Mouse (Mus musculus) lung, postnatal 0 days (tissue): ENCODE data around the gene Clic6. TPM values are rescaled to one million over a fixed set of nuclear protein-coding genes. Genes with fewer than 3 reads are reported as not detected.

Experiments used
- ATAC-seq: fragments of 200-750 bp; cut with Nextera tagmentation; 2 replicates; pipeline ENCODE4 v1.8.0; 2017; ENCODE audit warnings: moderate library complexity
- DNase-seq: peaks from one replicate; pipeline ENCODE4 v3.0.0-alpha.2; 2016; ENCODE audit warnings: low spot score
- H3K27ac ChIP-seq: fragments of 300-500 bp; sonication (generic); 2 replicates; pipeline ENCODE4 v1.5.1; 2014; ENCODE audit warnings: antibody characterized with exemption, mild to moderate bottlenecking, low read length, mixed read lengths
- H3K27me3 ChIP-seq: fragments of 300-500 bp; sonication (generic); replicated peaks from 2 replicates; pipeline ENCODE4 v1.6.1; 2014; ENCODE audit warnings: low read length, mixed read lengths; ENCODE audit not compliant: insufficient read depth
- H3K36me3 ChIP-seq: fragments of 300-500 bp; sonication (generic); 2 replicates; pipeline ENCODE4 v1.6.1; 2014; ENCODE audit warnings: low read length, mixed read lengths; ENCODE audit not compliant: insufficient read depth
- H3K4me1 ChIP-seq: fragments of 300-500 bp; sonication (generic); 2 replicates; pipeline ENCODE4 v1.6.1; 2014; ENCODE audit warnings: antibody characterized with exemption, low read depth, low read length, mixed read lengths; ENCODE audit not compliant: insufficient read depth
- H3K4me2 ChIP-seq: fragments of 300-500 bp; sonication (generic); replicated peaks from 2 replicates; pipeline ENCODE4 v1.6.1; 2014; ENCODE audit warnings: low read depth, mild to moderate bottlenecking, low read length, moderate library complexity, mixed read lengths
- H3K4me3 ChIP-seq: fragments of 300-500 bp; sonication (generic); 2 replicates; pipeline ENCODE4 v1.5.1; 2014; ENCODE audit warnings: low read depth, low read length
- H3K9ac ChIP-seq: fragments of 300-500 bp; sonication (generic); replicated peaks from 2 replicates; pipeline ENCODE4 v1.6.1; 2014; ENCODE audit warnings: low read depth, mild to moderate bottlenecking
- H3K9me3 ChIP-seq: fragments of 300-500 bp; sonication (generic); 2 replicates; pipeline ENCODE4 v1.6.1; 2016; ENCODE audit warnings: low read length, mixed read lengths
- CTCF ChIP-seq: IDR thresholded peaks from 2 replicates; pipeline ENCODE4 v1.5.1; 2016; ENCODE audit warnings: antibody characterized with exemption, mild to moderate bottlenecking
- EP300 ChIP-seq: IDR thresholded peaks from 2 replicates; pipeline ENCODE4 v1.6.1; 2016; ENCODE audit warnings: antibody characterized with exemption, mild to moderate bottlenecking, control low read depth
- WGBS: fragments of 180-500 bp; shearing (Covaris S2); extraction: QIAGEN DNeasy Blood & Tissue Kit; methylation state at CpG from one replicate; pipeline ENCODE4 v1.1.7; 2014; 5-methylcytosine and 5-hydroxymethylcytosine counted together
- polyA plus RNA-seq: library from polyadenylated mRNA; unstranded; fragments of >200 nt; fragmentation: Nextera tagmentation; extraction: Ambion mirVana; gene quantifications from 2 replicates; pipeline ENCODE4 v1.2.1, GENCODE M21; 2015

Clic6 gene
- polyA plus RNA-seq, 1 experiment from 2014 or later = 14.5 TPM

DNA sequence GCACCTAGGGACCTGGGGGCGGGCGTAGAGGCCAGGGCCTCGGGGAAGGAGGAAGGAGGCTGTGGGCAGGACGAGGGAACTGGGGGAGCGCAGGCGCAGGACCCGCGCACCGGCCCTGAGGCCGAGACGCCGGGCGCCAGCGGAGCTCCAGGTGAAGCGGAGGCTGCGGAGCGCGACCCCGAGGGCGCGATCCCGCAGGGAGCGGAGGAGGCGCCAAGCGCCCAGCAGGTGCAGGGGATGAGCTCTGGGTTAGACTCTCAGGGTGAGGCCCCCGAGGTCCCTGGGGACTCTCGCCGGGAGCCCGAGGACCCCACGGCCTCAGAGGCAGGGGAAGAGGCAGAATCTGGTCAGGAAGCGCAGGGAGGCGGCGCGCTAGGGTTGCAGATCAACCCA, 13.0 kb downstream of the Clic6 start:
- peak; percentile 72 for DNase-seq
- no peaks in the 10 kb centered on the region for H3K36me3 ChIP-seq
- H3K27ac ChIP-seq = 0 out of 2 replicates have a peak overlapping the region, but pooled peaks have one; percentile 9
- peak overlapping the region; percentile 68 for H3K4me2 ChIP-seq
- H3K27me3 ChIP-seq = no peaks in the 10 kb centered on the region
- ATAC-seq = peak; percentile 76
- 3% methylated on average over 33 of the region's 34 CpGs for WGBS
- peak overlapping the region; percentile 19; the same call in 1 of the 2 replicates for H3K9ac ChIP-seq
- TF ChIP-seq EP300 (no peak), CTCF (no peak)
- no peaks in the 10 kb centered on the region for H3K9me3 ChIP-seq
- peak overlapping the region; percentile 46 for H3K4me3 ChIP-seq
- 0 out of 2 replicates have a peak, but pooled peaks cover 3% of the 10 kb centered on the region for H3K4me1 ChIP-seq

DNA sequence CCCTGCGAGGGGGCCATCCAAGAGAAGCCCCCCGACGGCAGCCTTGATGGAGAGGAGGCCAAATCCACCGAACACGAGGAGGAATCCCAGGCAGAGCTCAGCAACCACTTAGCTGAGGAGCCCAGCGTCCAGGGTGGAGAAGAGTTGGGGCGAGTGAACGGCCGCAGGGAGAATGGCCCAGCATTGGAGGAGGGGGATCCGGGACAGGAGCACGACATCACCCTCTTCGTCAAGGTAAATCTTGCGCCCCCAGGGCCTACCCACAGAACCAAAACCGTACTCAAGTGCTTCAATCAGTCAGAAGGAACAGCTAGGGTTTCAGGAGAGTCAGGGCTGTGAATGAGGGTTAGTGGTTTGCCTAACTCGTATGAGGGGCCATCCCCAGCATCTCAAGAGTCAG, 13.8 kb downstream of the Clic6 start:
- ATAC-seq (no peak), DNase-seq (no peak)
- no peak for TF ChIP-seq CTCF
- TF ChIP-seq EP300 = no peak
- Histone ChIP-seq H3K9me3 (no peaks in the 10 kb centered on the region), H3K4me1 (0 out of 2 replicates have a peak, but pooled peaks cover 3% of the 10 kb centered on the region), H3K4me2 (peak overlapping the region; percentile 68), H3K27ac (peak overlapping the region; percentile 9; the same call in 1 of the 2 replicates), H3K36me3 (no peaks in the 10 kb centered on the region), H3K27me3 (no peaks in the 10 kb centered on the region), H3K4me3 (peak overlapping the region; percentile 46), H3K9ac (peak overlapping the region; percentile 19; the same call in 1 of the 2 replicates)
- 15% methylated on average over 15 of the region's 15 CpGs for WGBS

DNA sequence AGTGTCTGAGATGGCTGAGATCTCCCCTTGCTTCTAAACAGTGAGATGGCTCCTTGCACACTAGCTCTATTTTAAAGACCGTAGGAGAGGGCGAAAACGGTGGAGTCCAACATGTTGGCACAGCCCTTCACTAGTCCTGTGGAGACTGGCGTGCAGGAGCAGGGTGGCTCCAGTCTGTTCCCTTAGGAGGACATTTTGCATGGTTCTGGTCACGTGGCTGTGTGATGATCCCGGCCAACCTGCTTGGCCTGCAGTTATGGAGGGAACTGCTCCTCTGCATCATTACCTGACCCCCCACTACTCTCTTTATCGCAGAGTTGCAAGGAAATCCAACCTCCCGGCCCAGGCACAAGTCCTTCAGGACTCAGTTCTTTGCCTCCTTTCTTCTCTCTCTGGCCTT, 15.0 kb downstream of the Clic6 start:
- H3K4me2 ChIP-seq = 0 out of 2 replicates have a peak overlapping the region, but pooled peaks have one; percentile 3
- no peak for TF ChIP-seq CTCF
- no peak for TF ChIP-seq EP300
- no peak overlapping the region for H3K27ac ChIP-seq
- DNase-seq (no peak), ATAC-seq (no peak)
- H3K4me3 ChIP-seq = no peak overlapping the region
- H3K4me1 ChIP-seq = 0 out of 2 replicates have a peak, but pooled peaks cover 3% of the 10 kb centered on the region
- H3K9ac ChIP-seq = no peak overlapping the region
- no peaks in the 10 kb centered on the region for H3K27me3 ChIP-seq
- no peaks in the 10 kb centered on the region for H3K36me3 ChIP-seq
- 55% methylated on average over 8 of the region's 8 CpGs for WGBS
- H3K9me3 ChIP-seq = no peaks in the 10 kb centered on the region

DNA sequence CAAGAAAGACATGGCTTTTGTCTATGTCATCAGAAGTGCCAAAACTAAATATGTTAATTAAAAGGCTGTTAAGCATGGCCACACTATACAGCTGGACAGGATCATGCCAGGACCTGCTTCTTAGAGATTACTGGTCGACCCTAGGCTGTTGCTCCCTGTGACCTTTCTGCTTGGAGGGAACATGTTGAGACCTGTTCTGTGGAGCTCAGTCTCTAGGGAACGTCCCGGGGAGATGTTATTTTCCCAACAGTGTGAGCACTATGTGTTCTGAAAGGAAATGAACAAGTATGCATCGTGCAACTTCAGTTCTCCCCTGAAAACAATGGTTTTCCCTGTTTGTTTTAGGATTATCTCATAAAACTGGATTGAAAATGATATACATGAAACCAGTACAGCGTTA, 17.6 kb downstream of the Clic6 start:
- TF ChIP-seq CTCF (no peak), EP300 (no peak)
- no peaks in the 10 kb centered on the region for H3K9me3 ChIP-seq
- H3K4me1 ChIP-seq = no peaks in the 10 kb centered on the region; the same call in 1 of the 2 replicates
- no peak overlapping the region for H3K4me2 ChIP-seq
- no peaks in the 10 kb centered on the region for H3K27me3 ChIP-seq
- WGBS = 63% methylated on average over 5 of the region's 5 CpGs
- ATAC-seq (no peak), DNase-seq (no peak)
- H3K4me3 ChIP-seq = no peak overlapping the region
- H3K36me3 ChIP-seq = no peaks in the 10 kb centered on the region
- H3K27ac ChIP-seq = no peak overlapping the region
- no peak overlapping the region for H3K9ac ChIP-seq

- Histone ChIP-seq H3K4me3 (no peak overlapping the region), H3K27me3 (no peaks in the 10 kb centered on the region), H3K4me1 (peaks cover 4% of the 10 kb centered on the region; the same call in 1 of the 2 replicates), H3K9ac (no peak overlapping the region), H3K4me2 (no peak overlapping the region), H3K9me3 (no peaks in the 10 kb centered on the region), H3K27ac (0 out of 2 replicates have a peak overlapping the region, but pooled peaks have one; percentile 20), H3K36me3 (no peaks in the 10 kb centered on the region)
- TF ChIP-seq EP300 (no peak), CTCF (no peak)
- WGBS = 52% methylated on average over 4 of the region's 4 CpGs
- peak; percentile 82 for ATAC-seq
- DNase-seq = peak; percentile 67
Measured at GRCm38 (mm10) chr16:92507573-92507972, 22.0 kb downstream of the Clic6 start.

DNA sequence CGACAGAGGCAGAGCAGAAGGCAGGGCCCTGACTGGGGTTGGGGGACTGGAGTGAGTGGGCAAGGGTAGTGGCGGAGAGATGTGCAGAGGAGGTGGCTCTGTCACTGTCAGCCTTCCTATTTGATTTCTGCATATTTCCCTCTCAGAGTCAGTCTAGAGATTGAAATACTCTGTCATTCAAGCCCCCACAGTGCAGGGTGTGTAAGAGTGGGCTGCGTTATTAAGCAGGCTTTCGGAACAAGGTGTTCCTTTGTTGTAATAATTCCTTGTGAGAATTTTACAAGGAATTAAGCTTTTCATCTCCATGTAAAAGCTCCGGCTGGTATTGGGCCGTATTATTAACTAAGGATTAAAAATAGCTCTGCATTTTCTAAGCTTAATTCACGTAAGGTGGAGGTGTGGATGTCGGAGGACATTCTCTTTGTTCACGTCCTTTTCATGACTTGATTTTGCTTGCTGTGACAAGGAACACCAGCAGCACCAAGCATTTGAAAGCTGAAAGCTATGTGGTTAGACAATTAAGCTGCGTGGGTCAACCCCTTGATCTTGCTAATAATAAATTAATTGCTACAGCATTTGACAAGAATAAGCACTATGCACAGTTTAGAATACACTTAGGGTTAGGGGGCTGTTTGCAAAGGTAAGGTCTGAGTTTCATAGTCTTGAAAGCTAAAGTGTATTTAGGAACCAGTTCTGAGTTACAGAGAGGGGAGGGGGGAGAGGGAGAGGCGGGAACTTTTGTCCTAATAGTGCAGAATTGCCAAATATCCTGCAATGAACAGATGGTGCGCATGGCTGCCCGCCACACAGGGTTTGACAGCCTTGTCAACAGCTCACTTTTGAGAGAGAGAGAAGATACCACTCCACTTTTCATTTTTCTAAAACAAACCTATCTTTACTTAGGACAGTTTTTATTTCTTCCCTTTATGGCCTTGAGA, 25.6 kb downstream of the Clic6 start:
- H3K9me3 ChIP-seq = no peaks in the 10 kb centered on the region
- WGBS = 54% methylated on average over 13 of the region's 13 CpGs

More for the DNA sequence above, 25.6 kb downstream of the Clic6 start:
- Histone ChIP-seq H3K4me2 (no peak overlapping the region; the same call in 1 of the 2 replicates), H3K4me1 (peaks cover 4% of the 10 kb centered on the region; the same call in 1 of the 2 replicates), H3K9ac (no peak overlapping the region), H3K27me3 (no peaks in the 10 kb centered on the region), H3K27ac (peak overlapping the region; percentile 11; the same call in 1 of the 2 replicates), H3K4me3 (no peak overlapping the region), H3K36me3 (no peaks in the 10 kb centered on the region)
- ATAC-seq = peak; percentile 76
- DNase-seq = peak; percentile 89
- TF ChIP-seq CTCF (no peak), EP300 (no peak)
